Mouse (Mus musculus): ENCODE measurements around the gene Cpne9.

Cpne9 gene

GRCm38 (mm10) chr6:113336852-113337620 is 54.9 kb downstream of the Cpne9 start:
- in situ Hi-C loops (cut with MboI, MseI) = no loop called here

DNA sequence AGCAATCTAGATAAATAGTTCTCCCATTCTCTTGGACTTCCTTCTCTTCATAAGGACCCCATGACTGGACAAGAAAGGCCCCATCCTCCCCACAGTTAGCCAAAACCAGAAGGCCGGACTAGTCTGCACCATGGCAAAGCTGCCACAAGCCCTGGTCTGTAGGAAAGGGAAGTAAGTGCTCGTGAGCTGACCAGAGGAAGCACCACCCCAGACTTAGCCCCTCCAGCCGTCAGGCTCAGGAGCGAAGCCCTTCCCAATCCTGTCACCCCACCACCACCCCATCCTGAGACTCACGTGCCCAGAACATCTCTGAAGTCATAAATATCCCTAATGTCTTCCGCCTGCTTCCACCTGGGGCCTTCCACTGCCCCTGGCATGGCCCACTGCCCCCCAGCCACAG is 59.5 kb downstream of the Cpne9 start:
- in situ Hi-C loops (cut with MboI, MseI) = no loop called here

GRCm38 (mm10) chr6:113342297-113342696 is 60.2 kb downstream of the Cpne9 start:
- in situ Hi-C loops (cut with MboI, MseI) = no loop called here

GRCm38 (mm10) chr6:113343177-113344092 is 61.3 kb downstream of the Cpne9 start, which contains the start of gene Camk1:
TSS of gene Camk1 (minus strand) at chr6:113343984.
- in situ Hi-C loops (cut with MboI, MseI) = no loop called here

DNA sequence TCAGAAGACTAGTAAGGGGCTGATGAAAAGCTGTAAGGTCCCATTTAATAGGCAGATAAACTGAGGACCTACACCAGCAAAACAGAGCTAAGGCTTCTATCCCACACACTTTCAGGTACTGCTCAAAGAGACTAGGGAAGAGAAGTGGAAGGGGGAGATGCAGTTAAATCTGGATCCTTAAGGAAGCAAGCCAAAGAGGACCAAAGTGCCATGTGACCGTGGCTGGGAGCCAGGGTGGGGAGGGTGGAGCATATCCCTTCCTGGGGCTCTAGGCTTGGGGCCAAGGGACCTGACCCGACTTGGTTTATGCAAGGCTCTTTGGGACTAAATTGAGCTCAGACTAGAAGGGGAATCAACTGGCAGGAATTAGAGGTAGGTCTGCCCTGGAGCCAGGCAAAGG is 62.2 kb downstream of the Cpne9 start:
- in situ Hi-C loops (cut with MboI, MseI) = no loop called here

DNA sequence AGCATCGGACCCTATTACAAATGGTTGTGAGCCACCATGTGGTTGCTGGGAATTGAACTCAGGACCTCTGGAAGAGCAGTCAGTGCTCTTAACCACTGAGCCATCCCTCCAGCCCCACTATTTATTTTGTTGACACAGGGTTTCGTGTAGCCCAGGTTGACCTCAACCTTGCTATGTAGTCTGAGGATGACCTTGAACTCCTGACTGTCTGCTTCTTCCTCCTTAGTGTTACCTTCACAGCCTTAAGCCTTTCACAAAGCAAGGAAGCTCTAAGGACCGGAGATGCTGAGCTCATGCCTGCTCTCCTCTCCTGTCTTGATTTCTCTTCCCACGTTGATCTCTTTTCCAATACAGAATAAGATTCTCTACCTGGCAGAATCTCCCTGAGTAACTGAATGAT is 64.8 kb downstream of the Cpne9 start:
- in situ Hi-C loops (cut with MboI, MseI) = no loop called here

- in situ Hi-C loops (cut with MboI, MseI) = no loop called here
These were observed 68.4 kb downstream of the Cpne9 start for GRCm38 (mm10) chr6:113350538-113350937.

GRCm38 (mm10) chr6:113351161-113351560 is 69.1 kb downstream of the Cpne9 start:
- in situ Hi-C loops (cut with MboI, MseI) = no loop called here

GRCm38 (mm10) chr6:113351653-113352052 is 69.5 kb downstream of the Cpne9 start:
- in situ Hi-C loops (cut with MboI, MseI) = no loop called here

- in situ Hi-C loops (cut with MboI, MseI) = no loop called here
These were observed 70.7 kb downstream of the Cpne9 start for GRCm38 (mm10) chr6:113352820-113353219.

- in situ Hi-C loops (cut with MboI, MseI) = no loop called here
These were observed 71.6 kb downstream of the Cpne9 start for GRCm38 (mm10) chr6:113353696-113354095.
